ENCODE assay signal across 9 mouse cellular contexts in the genomic region with DNA sequence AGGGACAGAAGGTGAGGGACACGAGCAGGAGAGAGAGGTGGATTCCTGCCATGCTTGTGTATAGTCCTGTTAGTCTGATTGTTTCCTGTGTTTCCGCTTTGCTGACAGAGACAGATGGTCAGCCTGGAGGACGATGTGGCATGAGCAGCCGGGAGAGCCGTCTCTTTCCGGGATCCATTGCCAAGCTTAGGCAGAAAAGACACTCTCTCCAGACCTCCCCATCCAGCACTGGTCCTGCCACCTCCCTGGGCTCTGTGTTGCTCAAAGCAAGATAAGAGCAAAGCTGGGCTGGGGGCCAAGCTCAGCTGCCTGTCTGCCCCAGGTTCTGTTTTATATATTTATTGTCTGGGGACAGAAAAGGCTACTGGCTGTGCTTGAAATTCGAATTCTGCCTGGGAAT. TPM values are rescaled to one million over a fixed set of nuclear protein-coding genes. Genes with fewer than 3 reads are reported as not detected.
DNase-seq lines count a peak whose midpoint lies in the region; ATAC-seq lines count a peak whose summit lies in the region.
"Had no signal": no experiment of that assay in that cellular context is flagged by ENCODE, and none has a peak within 500 bp of the region (broad histone marks: within the 10 kb centered on the region; RNA-seq: fewer than 3 reads in every experiment).

No protein-coding gene starts in this region.

- 77% methylated on average over 7 of the region's 7 CpGs for WGBS in midbrain, embryonic 14.5 days
- WGBS in midbrain, embryonic 16.5 days: 68% methylated on average over 7 of the region's 7 CpGs
- WGBS in heart, embryonic 15.5 days: 18% methylated on average over 7 of the region's 7 CpGs

- no peak overlapping the region for H3K4me2 ChIP-seq in midbrain, embryonic 14.5 days (ENCODE audit: low read length)
- H3K4me2 ChIP-seq in midbrain, embryonic 16.5 days (ENCODE audit: low read length): no peak overlapping the region
- peak overlapping the region; percentile 38 for H3K4me2 ChIP-seq in heart, embryonic 15.5 days
- H3K4me2 ChIP-seq: neural tube, embryonic 12.5 days had no signal

- peaks cover 68% of the 10 kb centered on the region for H3K36me3 ChIP-seq in midbrain, embryonic 14.5 days (ENCODE audit: control insufficient read depth, insufficient read depth, low read length)
- H3K36me3 ChIP-seq in midbrain, embryonic 16.5 days (ENCODE audit: control insufficient read depth, insufficient read depth, low read length): peaks cover 20% of the 10 kb centered on the region
- peaks cover 38% of the 10 kb centered on the region for H3K36me3 ChIP-seq in heart, embryonic 15.5 days

- no peaks in the 10 kb centered on the region for H3K27me3 ChIP-seq in midbrain, embryonic 14.5 days (ENCODE audit: control insufficient read depth, insufficient read depth, low read length)
- no peaks in the 10 kb centered on the region for H3K27me3 ChIP-seq in midbrain, embryonic 16.5 days (ENCODE audit: control insufficient read depth, insufficient read depth, low read depth, low read length)
- H3K27me3 ChIP-seq in heart, embryonic 15.5 days: no peaks in the 10 kb centered on the region
- H3K27me3 ChIP-seq: neural tube, embryonic 12.5 days had no signal

- H3K4me1 ChIP-seq in midbrain, embryonic 14.5 days (ENCODE audit: control insufficient read depth, insufficient read depth, low read length): no peaks in the 10 kb centered on the region
- no peaks in the 10 kb centered on the region for H3K4me1 ChIP-seq in midbrain, embryonic 16.5 days (ENCODE audit: control insufficient read depth, insufficient read depth, low read length)
- peaks cover 40% of the 10 kb centered on the region for H3K4me1 ChIP-seq in heart, embryonic 15.5 days (replicated peaks)
- H3K4me1 ChIP-seq: neural tube, embryonic 12.5 days had no signal

- no peak overlapping the region for H3K27ac ChIP-seq in midbrain, embryonic 14.5 days (replicated peaks; ENCODE audit: low read depth, low read length)
- no peak overlapping the region for H3K27ac ChIP-seq in midbrain, embryonic 16.5 days (ENCODE audit: low read length)
- peak overlapping the region; percentile 87 for H3K27ac ChIP-seq in heart, embryonic 15.5 days
- H3K27ac ChIP-seq: neural tube, embryonic 12.5 days had no signal

- H3K9me3 ChIP-seq in midbrain, embryonic 14.5 days (ENCODE audit: control insufficient read depth, low read length): no peaks in the 10 kb centered on the region
- H3K9me3 ChIP-seq in midbrain, embryonic 16.5 days (replicated peaks; ENCODE audit: control insufficient read depth, low read length, poor library complexity, severe bottlenecking): no peaks in the 10 kb centered on the region
- H3K9me3 ChIP-seq in heart, embryonic 15.5 days (replicated peaks): no peaks in the 10 kb centered on the region
- H3K9me3 ChIP-seq: neural tube, embryonic 12.5 days had no signal

- DNase-seq in midbrain, embryonic 14.5 days: peak; percentile 30
- peak; percentile 99 for DNase-seq in cerebellum, adult 11-12 months
- peak; percentile 77 to 79 for DNase-seq in kidney, postnatal 36 days
- peak; percentile 77 for DNase-seq in testis, postnatal 10 days (ENCODE audit: low spot score)
- no peak for DNase-seq in layer of hippocampus, adult 11-12 months (ENCODE audit: low spot score)
- DNase-seq in gastrocnemius, postnatal 25 days: no peak

- H3K4me3 ChIP-seq in midbrain, embryonic 14.5 days (replicated peaks; ENCODE audit: low read depth, low read length): no peak overlapping the region
- no peak overlapping the region for H3K4me3 ChIP-seq in midbrain, embryonic 16.5 days (ENCODE audit: low read depth, low read length)
- no peak overlapping the region for H3K4me3 ChIP-seq in heart, embryonic 15.5 days
- H3K4me3 ChIP-seq: neural tube, embryonic 12.5 days had no signal

- no peak for ATAC-seq in midbrain, embryonic 14.5 days (ENCODE audit: low FRiP score, low TSS enrichment)
- no peak for ATAC-seq in midbrain, embryonic 16.5 days
- peak; percentile 82 for ATAC-seq in heart, embryonic 15.5 days (replicated peaks; ENCODE audit: insufficient number of reproducible peaks, insufficient read depth, low FRiP score, low read depth)

- H3K9ac ChIP-seq in midbrain, embryonic 14.5 days (replicated peaks; ENCODE audit: low read length): no peak overlapping the region
- no peak overlapping the region for H3K9ac ChIP-seq in midbrain, embryonic 16.5 days (ENCODE audit: low read depth, low read length)
- no peak overlapping the region for H3K9ac ChIP-seq in heart, embryonic 15.5 days
- H3K9ac ChIP-seq: neural tube, embryonic 12.5 days had no signal

RNA-seq across cellular contexts. Expression of a gene that starts 12.1 kb away (rescaled TPM):
- polyA plus RNA-seq in midbrain, embryonic 14.5 days (2014; fragmentation: Nextera tagmentation; extraction: Ambion mirVana): 19.9 and 21.4 TPM in 2 replicates
- 10.4 and 11.8 TPM in 2 replicates for polyA plus RNA-seq in midbrain, embryonic 16.5 days (2015; fragmentation: Nextera tagmentation; extraction: Ambion mirVana)
- polyA plus RNA-seq in heart, embryonic 15.5 days (2015; fragmentation: Nextera tagmentation; extraction: Ambion mirVana): 69.6 and 88.1 TPM in 2 replicates
- total RNA-seq in gastrocnemius, postnatal 25 days (2021): 1 to 10 TPM in 1 of 2 experiments, under 1 TPM in 1; 0.77 to 2.2 TPM

RNA-seq across cellular contexts. Expression of a gene that starts 24.8 kb away (rescaled TPM):
- polyA plus RNA-seq in midbrain, embryonic 14.5 days (2014; fragmentation: Nextera tagmentation; extraction: Ambion mirVana): 8.2 and 9.4 TPM in 2 replicates
- polyA plus RNA-seq in midbrain, embryonic 16.5 days (2015; fragmentation: Nextera tagmentation; extraction: Ambion mirVana): 16.0 and 17.2 TPM in 2 replicates
- polyA plus RNA-seq in heart, embryonic 15.5 days (2015; fragmentation: Nextera tagmentation; extraction: Ambion mirVana): 12.9 and 25.0 TPM in 2 replicates
- total RNA-seq in gastrocnemius, postnatal 25 days (2021): 1 to 10 TPM; 4.1 to 5.3 TPM

RNA-seq across cellular contexts. Expression of a gene that starts 50.5 kb away (rescaled TPM):
- polyA plus RNA-seq in midbrain, embryonic 14.5 days (2014; fragmentation: Nextera tagmentation; extraction: Ambion mirVana): 0.66 and 2.7 TPM in 2 replicates
- 3.1 and 3.5 TPM in 2 replicates for polyA plus RNA-seq in midbrain, embryonic 16.5 days (2015; fragmentation: Nextera tagmentation; extraction: Ambion mirVana)
- 20.0 and 26.3 TPM in 2 replicates for polyA plus RNA-seq in heart, embryonic 15.5 days (2015; fragmentation: Nextera tagmentation; extraction: Ambion mirVana)
- total RNA-seq in gastrocnemius, postnatal 25 days (2021): 10 to 100 TPM; 14.3 to 17.5 TPM

Comparison
In these comparisons a context has a peak if more than half of its experiments do, and no peak if none do; other contexts are left out.
1. DNase-seq: peak in midbrain, embryonic 14.5 days (single experiment), cerebellum, adult 11-12 months (single experiment), kidney, postnatal 36 days (2 of 2) and testis, postnatal 10 days (single experiment); none in layer of hippocampus, adult 11-12 months (single experiment) and gastrocnemius, postnatal 25 days (single experiment).